Mouse (Mus musculus): ENCODE data around the gene Fastkd3.
"Not testable (repeated sequence)": the region's sequence is repeated elsewhere in the genome, so short reads cannot be mapped to it uniquely, and the experiment has no call there.

The Fastkd3 gene

DNA sequence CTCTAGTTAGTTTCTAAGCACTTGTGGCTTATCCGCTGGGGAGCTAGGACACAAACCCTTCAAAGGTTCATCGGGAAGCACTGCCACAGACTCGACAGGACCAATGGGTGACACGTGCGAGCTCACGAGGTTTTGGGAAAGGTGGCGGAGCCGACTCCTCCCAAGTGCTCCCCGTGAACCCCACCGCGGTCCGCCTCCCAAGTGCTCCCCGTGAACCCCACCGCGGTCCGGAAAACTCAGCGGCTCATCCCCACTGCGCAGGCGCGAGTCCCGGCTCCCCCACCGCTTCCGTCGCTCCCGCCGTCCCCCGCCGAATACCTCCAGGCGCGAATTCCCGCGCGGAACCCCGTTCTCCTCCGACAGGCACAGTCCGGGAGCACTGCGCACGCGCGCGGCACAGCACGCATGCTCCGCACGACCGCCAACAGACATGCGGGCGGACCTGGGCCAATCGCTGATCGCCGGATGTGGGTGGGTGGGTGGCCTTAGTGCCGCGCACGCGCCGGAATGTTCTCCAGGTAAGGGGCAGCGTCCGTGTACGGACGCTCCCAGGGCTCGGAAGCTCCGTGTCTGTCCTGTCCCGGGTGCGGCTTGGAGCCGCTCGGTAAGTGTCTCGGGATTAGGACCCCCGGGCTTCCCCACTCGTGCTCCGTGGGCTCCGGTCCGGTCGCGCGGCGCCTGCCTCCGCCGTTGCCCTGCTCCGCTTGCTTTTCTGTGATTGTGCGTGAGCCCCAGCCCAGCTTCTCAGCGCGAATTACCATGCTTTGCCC is at the start of gene Fastkd3, which contains the start of gene Mtrr:
Fastkd3 (plus strand) TSS at position 488 of the 770 bp plus-strand sequence.
Mtrr (minus strand) TSS at position 403 of the 770 bp plus-strand sequence.
- peak; percentile 94 for DNase-seq (ENCODE audit: low spot score)

GRCm38 (mm10) chr13:68553391-68553790 is 28.6 kb upstream of the Fastkd3 start:
- DNase-seq (ENCODE audit: low spot score): not testable (repeated sequence)

GRCm38 (mm10) chr13:68568110-68568509 is 13.9 kb upstream of the Fastkd3 start:
- DNase-seq (ENCODE audit: low spot score): no peak

DNA sequence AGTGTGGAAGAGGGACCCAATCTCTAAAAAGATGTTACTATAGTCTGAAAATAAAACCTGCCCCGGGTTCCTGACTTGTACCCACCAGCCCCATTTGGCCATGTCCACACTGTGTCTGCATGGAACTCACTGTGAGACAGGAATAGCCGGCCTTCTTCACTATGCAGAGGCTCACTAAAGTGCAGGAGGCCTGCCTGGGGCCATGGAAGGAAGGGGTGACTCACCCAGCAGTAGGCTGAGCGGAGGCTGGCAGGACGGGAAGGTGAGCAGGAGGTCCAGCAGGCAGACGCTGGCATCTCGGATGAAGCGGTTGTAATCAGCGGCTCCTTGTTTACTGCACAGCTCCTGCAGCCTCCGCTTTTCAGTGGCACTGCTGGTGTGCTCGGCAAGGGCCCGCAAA is 13.5 kb upstream of the Fastkd3 start:
- no peak for DNase-seq (ENCODE audit: low spot score)

DNA sequence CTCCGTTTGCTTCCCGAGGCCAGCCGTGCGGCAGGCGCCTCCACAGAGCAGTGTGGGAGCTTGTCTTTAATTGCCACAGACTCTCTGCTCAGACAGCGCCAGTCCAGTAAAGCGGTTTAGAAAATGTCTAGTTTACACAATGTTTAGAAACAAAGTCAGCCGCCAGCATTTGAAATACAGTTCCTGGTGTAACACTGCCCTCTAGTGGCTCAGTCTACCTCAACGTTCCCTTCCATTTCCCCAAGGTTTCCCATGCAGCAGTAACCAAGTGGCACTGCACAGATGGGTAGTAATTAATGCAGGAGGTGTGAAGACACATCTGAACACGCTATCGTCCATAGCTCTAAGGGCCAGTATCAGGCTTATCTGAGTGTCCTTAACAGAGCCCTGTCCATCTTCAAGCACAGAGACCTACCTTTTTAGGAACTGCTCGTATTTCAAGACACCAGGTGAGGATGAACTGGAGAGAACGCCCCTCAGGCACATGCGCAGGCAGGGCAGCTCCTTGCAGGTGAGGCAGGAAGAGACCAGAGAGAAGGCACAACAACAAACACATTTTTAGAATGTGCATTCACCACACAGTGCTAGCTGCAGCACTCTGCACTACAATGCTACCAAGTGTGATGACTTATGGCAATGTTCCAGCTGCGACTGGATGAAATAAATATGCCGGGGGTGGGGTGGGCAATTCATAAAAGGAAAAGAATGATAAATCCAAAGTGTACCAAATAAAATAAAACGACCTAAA is 12.3 kb upstream of the Fastkd3 start:
- peak; percentile 8 for DNase-seq (ENCODE audit: low spot score)

DNA sequence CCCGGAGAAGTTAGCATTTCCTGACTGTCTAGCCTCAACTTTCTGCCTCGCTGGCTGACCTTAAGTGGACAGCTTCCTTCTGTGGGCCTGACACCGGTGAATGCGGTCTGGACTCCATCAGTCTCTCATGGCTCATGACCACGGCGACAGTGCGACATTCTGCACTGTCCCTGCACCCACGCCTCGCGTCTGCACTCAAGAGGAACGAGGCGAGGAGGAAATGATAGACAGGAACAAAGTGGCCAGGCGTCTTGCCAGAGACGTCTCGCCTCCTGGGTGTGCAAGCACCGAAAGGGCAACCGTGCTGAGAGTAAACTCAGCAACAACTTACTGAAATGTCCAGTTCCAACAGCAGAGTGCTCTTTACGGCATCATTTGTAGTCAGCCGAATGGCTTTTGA is 9.8 kb upstream of the Fastkd3 start:
- DNase-seq (ENCODE audit: low spot score): no peak

DNA sequence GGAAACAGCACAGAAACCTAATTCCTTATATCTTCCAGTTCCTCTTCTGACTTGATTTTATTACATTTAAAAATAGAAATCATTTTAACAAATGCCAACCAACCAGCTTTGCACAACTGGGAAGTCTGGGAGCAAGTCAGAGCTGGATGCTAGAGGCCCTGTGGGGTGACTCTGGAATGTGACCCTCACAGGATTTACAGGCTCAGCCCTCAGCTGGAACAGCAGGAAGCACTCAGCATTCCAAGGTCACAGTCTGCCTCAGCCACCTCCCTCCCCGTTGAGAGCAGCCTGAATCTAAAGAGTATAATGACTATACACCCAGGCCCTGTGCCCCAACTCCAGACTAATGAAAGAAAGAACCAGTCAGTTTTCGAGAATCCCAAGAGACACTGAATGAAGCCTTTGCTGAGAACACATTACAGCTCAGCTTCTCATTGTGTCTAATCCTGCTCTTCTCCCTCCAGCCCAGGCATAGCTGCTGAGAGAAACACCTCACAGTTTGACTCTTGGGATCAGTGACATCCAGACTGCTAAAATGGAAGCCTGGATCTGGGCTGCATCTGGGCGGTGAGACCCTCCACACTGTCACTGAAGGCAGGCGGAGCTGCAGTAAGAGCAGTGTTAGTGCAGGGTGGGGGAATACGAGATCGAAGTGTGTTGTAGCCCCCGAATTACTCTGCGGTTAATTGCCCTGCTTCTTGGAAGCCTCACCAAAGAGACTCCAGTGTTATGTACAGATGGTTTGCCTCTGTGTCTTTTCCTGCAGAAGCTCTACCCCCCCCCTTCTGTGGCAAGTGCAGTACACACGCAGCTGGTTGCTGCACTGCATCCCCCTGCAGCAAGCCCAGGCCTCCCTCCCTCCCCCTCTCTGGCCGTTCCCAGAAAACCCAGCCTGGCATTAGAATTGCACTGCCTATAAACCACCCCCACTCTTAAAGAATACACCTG is 8.8 kb upstream of the Fastkd3 start:
- no peak for DNase-seq (ENCODE audit: low spot score)

DNA sequence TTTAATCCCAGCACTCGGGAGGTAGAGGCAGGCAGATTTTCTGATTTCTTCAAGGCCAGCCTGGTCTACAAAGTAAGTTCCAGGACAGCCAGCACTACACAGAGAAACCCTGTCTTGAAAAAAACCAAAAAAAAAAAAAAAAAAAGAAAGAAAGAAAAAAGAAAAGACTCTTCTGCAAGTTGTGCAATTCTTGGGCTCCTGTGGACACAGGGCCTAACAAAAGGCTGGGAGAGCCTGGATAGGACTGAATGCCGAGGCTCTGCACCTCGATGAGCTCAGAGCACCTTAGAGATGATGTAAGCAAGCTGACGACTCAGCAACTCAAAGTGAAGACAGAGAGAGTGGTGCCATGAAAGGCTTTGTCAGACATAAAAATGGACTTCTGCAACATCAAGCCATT is 7.6 kb upstream of the Fastkd3 start:
- no peak for DNase-seq (ENCODE audit: low spot score)

DNA sequence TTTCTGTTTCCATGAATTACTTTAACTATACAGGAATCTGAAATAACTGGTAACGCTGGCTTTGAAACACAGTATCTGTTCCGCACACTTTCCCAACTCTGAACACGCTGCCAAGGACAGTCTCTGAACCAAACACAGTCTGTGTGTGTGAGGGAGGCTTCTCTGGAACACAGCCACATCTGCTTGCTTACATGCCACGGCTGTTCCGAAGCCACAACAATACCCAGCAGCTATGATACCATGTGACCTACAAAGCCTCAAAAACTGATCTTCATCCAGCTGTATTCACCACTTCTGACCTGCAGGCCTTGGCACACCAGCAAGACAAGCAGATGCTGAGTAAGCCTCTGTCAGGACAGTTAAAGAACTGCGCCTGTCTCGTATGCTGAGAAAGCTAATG is 4.1 kb upstream of the Fastkd3 start:
- no peak for DNase-seq (ENCODE audit: low spot score)

- peak; percentile 27 for DNase-seq (ENCODE audit: low spot score)
Observed at GRCm38 (mm10) chr13:68581086-68581740, 821 bp upstream of the Fastkd3 start.

DNA sequence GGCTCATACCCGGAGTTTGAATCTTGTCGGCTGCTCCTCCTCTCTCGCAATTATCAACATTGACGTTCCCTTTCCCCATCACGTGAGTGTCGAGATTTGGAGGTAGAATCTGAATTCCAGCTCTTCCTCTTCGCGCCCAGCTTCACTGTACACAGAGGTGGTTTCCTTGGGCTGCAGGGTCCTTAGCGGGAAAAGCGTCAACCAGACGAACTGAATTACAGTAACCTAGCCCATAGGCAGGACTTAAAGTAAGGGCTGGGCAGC is 415 bp downstream of the Fastkd3 start:
- peak; percentile 20 for DNase-seq (ENCODE audit: low spot score)

- no peak for DNase-seq (ENCODE audit: low spot score)
Observed at GRCm38 (mm10) chr13:68583961-68584360, 1.9 kb downstream of the Fastkd3 start.

DNA sequence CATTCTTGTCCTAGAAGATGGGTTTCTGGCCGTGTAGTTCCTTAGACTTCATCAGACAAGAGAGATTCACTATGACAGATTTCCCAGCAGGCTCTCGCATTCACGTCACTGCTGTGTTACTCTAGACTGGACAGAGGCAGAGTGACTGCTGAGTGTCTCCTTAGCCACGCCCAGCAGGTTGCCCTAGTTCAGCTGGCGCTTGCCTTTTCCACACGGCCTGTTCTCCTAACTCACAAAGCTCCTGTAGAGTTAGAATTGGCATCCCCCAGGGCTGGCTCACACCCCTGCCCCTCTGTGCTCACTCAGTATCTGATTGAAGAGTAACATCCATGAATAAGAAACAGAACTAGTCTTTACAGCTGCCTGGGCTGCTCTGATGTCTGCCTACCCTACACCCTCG is 3.4 kb downstream of the Fastkd3 start:
- no peak for DNase-seq (ENCODE audit: low spot score)

- DNase-seq (ENCODE audit: low spot score): no peak
Observed at GRCm38 (mm10) chr13:68588352-68588751, 6.3 kb downstream of the Fastkd3 start.

GRCm38 (mm10) chr13:68593797-68594196 is 11.8 kb downstream of the Fastkd3 start:
- DNase-seq (ENCODE audit: low spot score): no peak

DNA sequence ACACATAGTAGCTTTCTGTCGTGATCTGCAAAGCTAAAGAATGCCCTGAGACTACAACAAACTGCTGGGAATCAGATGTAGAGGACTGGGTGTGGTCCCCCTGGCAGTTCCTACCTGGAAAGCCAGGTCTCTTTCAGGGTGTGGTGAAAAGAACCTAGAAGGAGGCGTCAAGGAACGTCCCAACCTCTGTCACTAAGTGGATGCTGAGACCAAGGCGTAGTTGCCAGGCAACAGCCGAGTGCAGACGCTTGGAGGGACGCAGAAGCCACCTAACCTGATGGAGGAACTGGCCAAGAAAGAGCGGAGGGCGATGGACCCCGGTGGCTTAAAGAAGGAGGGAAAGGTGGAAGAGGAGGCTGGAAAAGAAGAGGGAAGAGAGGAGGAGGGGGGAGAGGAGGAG is 15.2 kb downstream of the Fastkd3 start, which contains the start of gene 1700001L19Rik:
1700001L19Rik (plus strand) TSS at position 223 of the 400 bp plus-strand sequence.
- DNase-seq (ENCODE audit: low spot score): no peak

GRCm38 (mm10) chr13:68597667-68598066 is 15.6 kb downstream of the Fastkd3 start:
- no peak for DNase-seq (ENCODE audit: low spot score)

DNA sequence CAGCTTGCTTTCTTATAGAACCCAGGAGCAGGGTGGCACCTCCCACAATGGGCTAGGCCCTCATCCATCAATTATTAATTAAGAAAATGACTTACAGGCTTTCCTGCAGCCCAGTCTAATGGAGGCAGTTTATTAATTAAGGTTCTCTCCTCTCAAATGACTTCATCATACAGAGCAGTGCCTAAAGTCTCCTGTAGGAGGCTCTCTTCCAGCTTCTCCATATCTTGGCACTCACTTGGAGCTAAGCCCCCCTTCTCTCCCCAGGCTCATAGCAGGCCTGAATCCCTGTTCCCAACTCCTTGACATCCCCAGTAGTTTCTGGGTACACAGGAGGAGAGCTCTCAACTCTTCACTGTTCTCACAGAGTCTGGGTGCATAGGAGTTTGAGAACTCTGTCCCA is 16.9 kb downstream of the Fastkd3 start:
- DNase-seq (ENCODE audit: low spot score): no peak

DNA sequence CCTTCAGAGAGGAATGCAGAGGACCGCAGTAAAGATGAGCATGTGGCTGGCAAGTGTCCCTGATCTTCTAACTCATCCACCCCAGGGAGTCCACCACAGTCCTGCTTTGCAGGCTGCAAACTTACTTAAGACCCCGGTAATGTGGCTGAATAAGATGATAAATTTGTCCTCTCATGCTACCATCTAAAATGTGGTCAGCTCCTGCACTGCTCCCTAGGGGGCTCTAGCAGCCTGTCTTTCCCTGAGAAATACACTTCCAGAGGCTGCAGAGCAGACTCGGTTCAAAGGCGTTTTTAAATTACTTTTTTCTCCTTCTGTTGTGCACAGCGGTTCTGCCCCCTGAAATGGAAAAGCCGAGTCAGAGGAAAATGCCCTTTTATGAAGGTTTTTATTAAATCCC is 19.1 kb downstream of the Fastkd3 start:
- DNase-seq (ENCODE audit: low spot score): no peak

DNA sequence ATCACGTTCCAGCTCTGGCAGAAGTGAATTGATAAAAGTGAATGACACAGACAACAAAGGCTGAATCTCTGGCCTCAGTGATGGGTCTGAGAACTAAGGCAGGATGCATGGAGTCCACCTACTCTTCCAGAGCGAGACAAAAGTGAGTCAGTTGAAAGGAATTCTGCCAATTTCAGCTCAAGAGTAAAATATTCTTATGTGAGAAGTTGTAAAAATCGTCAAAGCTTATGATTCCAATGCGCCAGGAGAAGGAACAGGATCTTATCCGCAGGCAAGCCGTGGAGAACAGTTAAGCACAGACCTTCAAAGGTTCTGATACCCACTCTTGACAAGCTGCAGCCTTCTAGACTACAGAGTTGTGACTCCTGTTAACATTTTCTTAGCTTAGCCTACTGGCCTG is 21.1 kb downstream of the Fastkd3 start:
- no peak for DNase-seq (ENCODE audit: low spot score)

GRCm38 (mm10) chr13:68605689-68606126 is 23.7 kb downstream of the Fastkd3 start:
- no peak for DNase-seq (ENCODE audit: low spot score)

All from T-cell, adult 2 months (primary cell).